Mouse (Mus musculus) spleen, postnatal 10 days (tissue): ENCODE results near the gene Gm5475.
A peak's percentile ranks its signal among the peaks of the same experiment; 100 is the strongest.
"Not testable (repeated sequence)": the region's sequence is repeated elsewhere in the genome, so short reads cannot be mapped to it uniquely, and the experiment has no call there.

Experiments
- DNase-seq, 2 experiments: peaks; one replicate each; pipeline ENCODE4 v3.0.0; 2021 to 2022; ENCODE audit warnings: low spot score in 2 of 2

Gm5475 gene

GRCm38 (mm10) chr15:100421758-100422197 lies at the start of gene Gm5475:
Gene Gm5475 (plus strand): TSS chr15:100422147.
- not testable (repeated sequence) for DNase-seq

- peak in 1 of 2 experiments; percentile 68 for DNase-seq
Measured at GRCm38 (mm10) chr15:100375066-100375465, 46.9 kb upstream of the Gm5475 start.

- not testable (repeated sequence) for DNase-seq
Measured at GRCm38 (mm10) chr15:100377847-100378505, 44.0 kb upstream of the Gm5475 start.

GRCm38 (mm10) chr15:100379658-100380057 lies 42.3 kb upstream of the Gm5475 start:
- no peak for DNase-seq

- DNase-seq, result no peak
Measured at GRCm38 (mm10) chr15:100380104-100380503, 41.8 kb upstream of the Gm5475 start.

- DNase-seq, result no peak
Measured at GRCm38 (mm10) chr15:100385705-100386104, 36.2 kb upstream of the Gm5475 start.

GRCm38 (mm10) chr15:100387544-100388223 lies 34.3 kb upstream of the Gm5475 start:
- DNase-seq, result no peak

GRCm38 (mm10) chr15:100388224-100388835 lies 33.6 kb upstream of the Gm5475 start:
- DNase-seq, result peak in 1 of 2 experiments; percentile 51

- DNase-seq, result no peak
Measured at GRCm38 (mm10) chr15:100388886-100389285, 33.1 kb upstream of the Gm5475 start.

GRCm38 (mm10) chr15:100391066-100391465 lies 30.9 kb upstream of the Gm5475 start:
- DNase-seq, result no peak

- DNase-seq, result no peak
Measured at GRCm38 (mm10) chr15:100391599-100391998, 30.3 kb upstream of the Gm5475 start.

GRCm38 (mm10) chr15:100393016-100393415 lies 28.9 kb upstream of the Gm5475 start:
- DNase-seq, result no peak

GRCm38 (mm10) chr15:100395561-100395960 lies 26.4 kb upstream of the Gm5475 start:
- no peak for DNase-seq

- DNase-seq, result no peak
Measured at GRCm38 (mm10) chr15:100400592-100401250, 21.2 kb upstream of the Gm5475 start.

GRCm38 (mm10) chr15:100401811-100402210 lies 20.1 kb upstream of the Gm5475 start:
- DNase-seq, result no peak

GRCm38 (mm10) chr15:100402347-100402746 lies 19.6 kb upstream of the Gm5475 start:
- no peak for DNase-seq

- no peak for DNase-seq
Measured at GRCm38 (mm10) chr15:100402798-100403197, 19.1 kb upstream of the Gm5475 start.

GRCm38 (mm10) chr15:100403318-100404000 lies 18.5 kb upstream of the Gm5475 start:
- DNase-seq, result no peak

GRCm38 (mm10) chr15:100406088-100406487 lies 15.9 kb upstream of the Gm5475 start:
- no peak for DNase-seq

- DNase-seq, result peak; percentile 72 to 89
Measured at GRCm38 (mm10) chr15:100410918-100411672, 10.9 kb upstream of the Gm5475 start.

- DNase-seq, result no peak
Measured at GRCm38 (mm10) chr15:100411731-100412130, 10.2 kb upstream of the Gm5475 start.
